Mouse (Mus musculus): Measurements from ENCODE around the gene Ptcd2. TPM values are rescaled to one million over a fixed set of nuclear protein-coding genes. Genes with fewer than 3 reads are reported as not detected.

Ptcd2 gene
- polyA plus RNA-seq, 1 experiment = 23.2 TPM

- TF ChIP-seq CTCF (IDR thresholded peaks at IDR 0.05; ENCODE audit: borderline replicate concordance, insufficient read depth, low read length) (no peak), POLR2A (IDR thresholded peaks at IDR 0.05; ENCODE audit: low read depth, low read length) (no peak)
- no peak overlapping the region for H3K27ac ChIP-seq (ENCODE audit: insufficient read depth, low read length)
- no peak overlapping the region for H3K4me3 ChIP-seq (ENCODE audit: insufficient read depth, low read length)
- H3K4me1 ChIP-seq (ENCODE audit: control insufficient read depth, insufficient read depth, low read length) = 0 out of 2 replicates have a peak, but pooled peaks cover 2% of the 10 kb centered on the region
These were observed 12.1 kb upstream of the Ptcd2 start for GRCm38 (mm10) chr13:99356428-99357265.

GRCm38 (mm10) chr13:99355861-99356260 lies 11.4 kb upstream of the Ptcd2 start:
- Histone ChIP-seq H3K4me3 (ENCODE audit: insufficient read depth, low read length) (no peak overlapping the region), H3K4me1 (ENCODE audit: control insufficient read depth, insufficient read depth, low read length) (peaks cover 5% of the 10 kb centered on the region; the same call in 1 of the 2 replicates), H3K27ac (ENCODE audit: insufficient read depth, low read length) (no peak overlapping the region)
- no peak for TF ChIP-seq CTCF (IDR thresholded peaks at IDR 0.05; ENCODE audit: borderline replicate concordance, insufficient read depth, low read length)
- TF ChIP-seq POLR2A (IDR thresholded peaks at IDR 0.05; ENCODE audit: low read depth, low read length) = no peak

- TF ChIP-seq POLR2A (IDR thresholded peaks at IDR 0.05; ENCODE audit: low read depth, low read length) (no peak), CTCF (IDR thresholded peaks at IDR 0.05; ENCODE audit: borderline replicate concordance, insufficient read depth, low read length) (no peak)
- H3K4me3 ChIP-seq (ENCODE audit: insufficient read depth, low read length) = no peak overlapping the region
- peaks cover 5% of the 10 kb centered on the region; the same call in 1 of the 2 replicates for H3K4me1 ChIP-seq (ENCODE audit: control insufficient read depth, insufficient read depth, low read length)
- H3K27ac ChIP-seq (ENCODE audit: insufficient read depth, low read length) = no peak overlapping the region
These were observed 10.6 kb upstream of the Ptcd2 start for GRCm38 (mm10) chr13:99355072-99355471.

DNA sequence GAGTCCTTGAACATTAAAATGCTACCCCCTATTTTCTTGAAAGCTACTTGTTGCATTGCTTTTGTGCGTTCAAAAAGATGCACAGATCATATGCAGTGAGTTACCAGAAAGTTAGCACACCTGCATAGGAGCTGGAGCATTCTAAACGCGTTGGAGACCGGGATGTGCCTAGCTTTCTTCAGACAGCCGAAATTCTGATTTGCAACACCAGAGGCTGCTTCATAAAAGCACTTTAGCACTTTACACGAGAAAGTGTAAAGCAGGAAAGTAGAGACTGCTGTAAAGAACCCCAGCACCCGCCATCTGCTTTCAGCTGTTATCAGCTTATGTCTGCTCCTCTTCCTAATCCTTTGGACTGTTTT lies 9.0 kb upstream of the Ptcd2 start:
- Histone ChIP-seq H3K4me3 (ENCODE audit: insufficient read depth, low read length) (peak overlapping the region; percentile 28), H3K27ac (ENCODE audit: insufficient read depth, low read length) (peak overlapping the region; percentile 73)
- TF ChIP-seq POLR2A (IDR thresholded peaks at IDR 0.05; ENCODE audit: low read depth, low read length) = peak; percentile 43; the same call in 1 of the 2 replicates
- no peak for TF ChIP-seq CTCF (IDR thresholded peaks at IDR 0.05; ENCODE audit: borderline replicate concordance, insufficient read depth, low read length)

GRCm38 (mm10) chr13:99352758-99353489 lies 8.4 kb upstream of the Ptcd2 start:
- Histone ChIP-seq H3K27ac (ENCODE audit: insufficient read depth, low read length) (peak overlapping the region; percentile 73), H3K4me1 (ENCODE audit: control insufficient read depth, insufficient read depth, low read length) (peaks cover 5% of the 10 kb centered on the region; the same call in 1 of the 2 replicates), H3K4me3 (ENCODE audit: insufficient read depth, low read length) (peak overlapping the region; percentile 28; the same call in 1 of the 2 replicates)
- TF ChIP-seq CTCF (IDR thresholded peaks at IDR 0.05; ENCODE audit: borderline replicate concordance, insufficient read depth, low read length) (peak; percentile 99), POLR2A (IDR thresholded peaks at IDR 0.05; ENCODE audit: low read depth, low read length) (no peak)

More for the DNA sequence above, 9.0 kb upstream of the Ptcd2 start:
- peaks cover 5% of the 10 kb centered on the region; the same call in 1 of the 2 replicates for H3K4me1 ChIP-seq (ENCODE audit: control insufficient read depth, insufficient read depth, low read length)

DNA sequence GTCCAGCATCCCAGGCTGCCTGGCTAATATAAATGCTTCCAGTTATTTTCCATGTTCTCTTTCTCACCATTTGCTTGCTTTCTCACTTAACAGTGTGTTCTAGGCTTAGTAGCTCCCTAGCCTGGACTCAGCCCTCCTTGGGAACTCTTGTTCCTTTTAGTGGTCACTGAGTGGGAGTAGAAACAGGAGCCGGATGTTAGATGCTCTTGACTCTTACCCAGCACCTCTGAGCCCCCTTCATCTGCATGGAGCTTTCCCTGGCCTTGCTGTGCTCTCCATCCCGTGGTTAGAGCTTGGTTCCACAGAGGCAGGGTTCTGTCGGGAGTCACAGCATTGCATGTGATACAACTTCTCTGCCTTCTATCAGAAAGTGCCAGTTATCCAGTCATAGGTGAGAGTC lies 7.1 kb upstream of the Ptcd2 start:
- H3K4me3 ChIP-seq (ENCODE audit: insufficient read depth, low read length) = no peak overlapping the region
- no peak overlapping the region for H3K27ac ChIP-seq (ENCODE audit: insufficient read depth, low read length)
- no peak for TF ChIP-seq POLR2A (IDR thresholded peaks at IDR 0.05; ENCODE audit: low read depth, low read length)
- no peak for TF ChIP-seq CTCF (IDR thresholded peaks at IDR 0.05; ENCODE audit: borderline replicate concordance, insufficient read depth, low read length)
- H3K4me1 ChIP-seq (ENCODE audit: control insufficient read depth, insufficient read depth, low read length) = peaks cover 5% of the 10 kb centered on the region; the same call in 1 of the 2 replicates

GRCm38 (mm10) chr13:99351186-99351585 lies 6.7 kb upstream of the Ptcd2 start:
- TF ChIP-seq CTCF (IDR thresholded peaks at IDR 0.05; ENCODE audit: borderline replicate concordance, insufficient read depth, low read length) = no peak
- no peak for TF ChIP-seq POLR2A (IDR thresholded peaks at IDR 0.05; ENCODE audit: low read depth, low read length)
- Histone ChIP-seq H3K27ac (ENCODE audit: insufficient read depth, low read length) (no peak overlapping the region), H3K4me1 (ENCODE audit: control insufficient read depth, insufficient read depth, low read length) (peaks cover 5% of the 10 kb centered on the region; the same call in 1 of the 2 replicates), H3K4me3 (ENCODE audit: insufficient read depth, low read length) (no peak overlapping the region)

DNA sequence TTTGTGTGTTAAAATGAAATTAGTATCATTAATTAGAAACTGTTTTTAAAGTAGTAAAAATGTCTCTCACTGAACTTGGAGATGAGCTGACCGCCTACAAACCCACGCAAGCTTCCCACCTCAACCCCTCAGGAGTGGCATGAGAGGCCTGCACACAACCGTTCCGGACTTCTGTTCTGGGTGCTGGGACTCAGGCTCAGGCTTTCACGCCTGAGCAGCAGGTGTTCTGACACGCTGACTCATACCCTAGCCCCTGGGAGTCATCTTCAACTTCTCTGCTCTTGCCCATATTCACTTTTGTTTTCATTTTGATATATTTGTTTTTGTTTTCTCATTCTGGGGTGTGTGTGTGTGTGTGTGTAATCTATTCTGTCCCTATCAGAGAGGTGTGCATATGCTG lies 5.5 kb upstream of the Ptcd2 start:
- no peak for TF ChIP-seq POLR2A (IDR thresholded peaks at IDR 0.05; ENCODE audit: low read depth, low read length)
- TF ChIP-seq CTCF (IDR thresholded peaks at IDR 0.05; ENCODE audit: borderline replicate concordance, insufficient read depth, low read length) = no peak
- Histone ChIP-seq H3K4me3 (ENCODE audit: insufficient read depth, low read length) (no peak overlapping the region), H3K4me1 (ENCODE audit: control insufficient read depth, insufficient read depth, low read length) (peaks cover 5% of the 10 kb centered on the region; the same call in 1 of the 2 replicates), H3K27ac (ENCODE audit: insufficient read depth, low read length) (no peak overlapping the region)

GRCm38 (mm10) chr13:99343876-99344598 lies 468 bp downstream of the Ptcd2 start:
- Histone ChIP-seq H3K4me1 (ENCODE audit: control insufficient read depth, insufficient read depth, low read length) (no peaks in the 10 kb centered on the region), H3K27ac (ENCODE audit: insufficient read depth, low read length) (peak overlapping the region; percentile 47), H3K4me3 (ENCODE audit: insufficient read depth, low read length) (peak overlapping the region; percentile 87)
- TF ChIP-seq CTCF (IDR thresholded peaks at IDR 0.05; ENCODE audit: borderline replicate concordance, insufficient read depth, low read length) (no peak), POLR2A (IDR thresholded peaks at IDR 0.05; ENCODE audit: low read depth, low read length) (no peak)

All from embryonic fibroblast, embryonic 13.5 days (primary cell).